Mouse (Mus musculus): ENCODE data around the gene Ccl28. TPM values are rescaled to one million over a fixed set of nuclear protein-coding genes. Genes with fewer than 3 reads are reported as not detected.

The Ccl28 gene
- polyA plus RNA-seq, 1 experiment from 2014 or later = 0.07 TPM

DNA sequence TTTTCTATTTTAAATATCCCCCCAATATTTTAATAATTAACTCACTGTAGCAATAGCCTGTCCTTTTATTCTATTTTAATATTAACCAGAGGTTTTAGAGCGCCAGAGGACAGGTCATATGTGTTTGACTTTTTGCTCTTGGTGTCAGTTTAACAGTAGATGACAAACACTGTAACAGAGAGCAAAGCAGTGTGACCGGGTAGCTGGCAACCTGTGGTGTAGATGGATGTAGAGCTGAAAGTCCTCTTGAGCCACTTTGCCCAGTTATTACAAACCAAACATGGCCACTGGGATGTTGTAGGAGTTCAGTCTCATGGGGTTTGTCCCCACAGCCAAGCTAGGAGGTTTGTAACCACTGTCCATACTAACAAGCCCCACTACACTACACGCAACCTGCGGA is 74.8 kb downstream of the Ccl28 start:
- Histone ChIP-seq H3K36me3 (peaks cover 97% of the 10 kb centered on the region), H3K27ac (no peak overlapping the region), H3K9me3 (no peaks in the 10 kb centered on the region), H3K27me3 (ENCODE audit: insufficient read depth, poor library complexity, severe bottlenecking) (no peaks in the 10 kb centered on the region), H3K4me1 (replicated peaks) (peaks cover 20% of the 10 kb centered on the region), H3K4me3 (no peak overlapping the region)
- WGBS = 98% methylated on average over 4 of the region's 4 CpGs
- no peak for DNase-seq (ENCODE audit: low spot score)

Other genes starting within 250 kb of the Ccl28 start
- 103 and 122 TPM in 2 replicates for gene Paip1, start 195.2 kb upstream of the Ccl28 start, polyA plus RNA-seq (2016; fragmentation: Nextera tagmentation; extraction: Ambion mirVana)
- gene 4833420G17Rik, start 161.1 kb upstream of the Ccl28 start, polyA plus RNA-seq (2016; fragmentation: Nextera tagmentation; extraction: Ambion mirVana) = 74.8 and 75.8 TPM in 2 replicates
- gene Tmem267, start 135.8 kb upstream of the Ccl28 start, polyA plus RNA-seq (2016; fragmentation: Nextera tagmentation; extraction: Ambion mirVana) = 2.1 and 2.4 TPM in 2 replicates
- gene 3110070M22Rik, start 135.4 kb upstream of the Ccl28 start, polyA plus RNA-seq (2016; fragmentation: Nextera tagmentation; extraction: Ambion mirVana) = 1.9 and 2.0 TPM in 2 replicates
- 342 and 383 TPM in 2 replicates for gene Hmgcs1, start 66.6 kb downstream of the Ccl28 start, polyA plus RNA-seq (2016; fragmentation: Nextera tagmentation; extraction: Ambion mirVana)
- gene Nim1k, start 132.1 kb downstream of the Ccl28 start, polyA plus RNA-seq (2016; fragmentation: Nextera tagmentation; extraction: Ambion mirVana) = 1.3 and 1.5 TPM in 2 replicates
- 35.0 and 39.8 TPM in 2 replicates for gene Zfp131, start 167.1 kb downstream of the Ccl28 start, polyA plus RNA-seq (2016; fragmentation: Nextera tagmentation; extraction: Ambion mirVana)
- gene AF067063, start 206.4 kb downstream of the Ccl28 start, polyA plus RNA-seq (2016; fragmentation: Nextera tagmentation; extraction: Ambion mirVana) = not detected in 2 replicates
- not detected in 2 replicates for gene D13Ertd608e, start 212.2 kb downstream of the Ccl28 start, polyA plus RNA-seq (2016; fragmentation: Nextera tagmentation; extraction: Ambion mirVana)

Data from hindbrain, embryonic 10.5 days (tissue).